Mouse (Mus musculus): ENCODE data around the gene Camta1. TPM values are rescaled to one million over a fixed set of nuclear protein-coding genes. Genes with fewer than 3 reads are reported as not detected.

The Camta1 gene
- 10 to 100 TPM; 66.1 to 84.1 TPM for total RNA-seq (2021)
- long read RNA-seq, experiment 1, transcript Camta1-206 (3 exons, 506 nt) = minor isoform, 6 of 68 reads
- long read RNA-seq, experiment 1, transcript Camta1-212 (4 exons, 2,198 nt) = major isoform, 55 of 68 reads
- long read RNA-seq, experiment 1, partial matches to known transcripts = 5 of 68 reads
- long read RNA-seq, experiment 1, other reads (novel, unspliced or antisense) = 2 of 68 reads
- long read RNA-seq, experiment 2, full-length matches to known transcripts = 57 of 66 reads
- long read RNA-seq, experiment 2, partial matches to known transcripts = 2 of 66 reads
- long read RNA-seq, experiment 2, other reads (novel, unspliced or antisense) = 7 of 66 reads

DNA sequence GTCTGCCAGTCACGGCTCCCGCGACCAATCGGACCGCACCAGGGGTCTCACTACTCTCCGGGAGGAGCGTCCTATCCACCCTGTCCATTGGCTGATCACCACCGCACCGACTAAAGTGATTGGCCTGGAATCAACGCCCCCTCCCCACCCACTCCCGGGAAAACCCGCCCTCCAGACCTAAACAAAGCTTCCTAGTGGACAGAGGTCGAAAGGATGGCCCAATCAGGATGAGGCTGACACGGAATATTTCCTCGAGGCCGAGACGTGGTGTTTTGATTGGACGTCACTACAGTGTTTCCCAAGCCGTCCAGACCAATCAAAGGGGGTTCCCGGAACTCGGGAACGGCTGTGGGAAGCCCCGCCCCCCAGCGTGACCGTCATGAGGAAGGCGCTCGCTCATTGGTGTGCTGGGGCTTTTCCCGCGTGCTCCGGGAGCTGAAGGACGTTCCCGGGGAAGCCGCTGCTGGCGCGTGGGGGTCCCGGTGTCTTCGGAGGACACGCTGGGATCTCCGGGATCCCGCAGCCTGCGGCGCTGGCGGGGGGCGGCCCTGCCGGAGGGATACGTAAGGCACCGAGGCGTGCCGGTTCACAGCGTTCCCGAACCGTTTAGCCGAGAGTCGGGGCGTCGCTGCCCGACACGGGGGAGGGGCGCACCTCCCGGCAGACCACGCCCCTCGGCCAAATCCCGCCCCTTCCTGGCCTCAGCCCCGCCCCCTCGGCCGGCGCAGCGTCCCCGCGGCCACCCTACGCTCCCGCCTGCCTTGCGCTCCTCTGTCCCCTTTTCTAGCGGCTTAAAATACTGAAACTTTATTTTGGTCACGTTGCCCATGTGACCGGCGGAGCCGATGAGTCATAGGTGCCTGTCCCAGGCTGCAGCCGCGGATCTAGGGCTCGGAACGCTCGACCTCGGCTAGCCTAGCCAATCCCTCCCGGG, at the start of gene Camta1:
Gene Camta1, minus strand, starts transcription at position 71 of the 934 bp plus-strand sequence.
- DNase-seq = peak; percentile 100
- intact Hi-C loops (cut with DNase I; ENCODE audit: low total_unique reads) = loop anchor here (10.0 kb wide), 1 partner anchor 63 kb away; no protein-coding TSS in a partner anchor

- DNase-seq = peak; percentile 56
- intact Hi-C loops (cut with DNase I; ENCODE audit: low total_unique reads) = no loop called here
These were observed 47.1 kb upstream of the Camta1 start for GRCm38 (mm10) chr4:151908809-151909208.

DNA sequence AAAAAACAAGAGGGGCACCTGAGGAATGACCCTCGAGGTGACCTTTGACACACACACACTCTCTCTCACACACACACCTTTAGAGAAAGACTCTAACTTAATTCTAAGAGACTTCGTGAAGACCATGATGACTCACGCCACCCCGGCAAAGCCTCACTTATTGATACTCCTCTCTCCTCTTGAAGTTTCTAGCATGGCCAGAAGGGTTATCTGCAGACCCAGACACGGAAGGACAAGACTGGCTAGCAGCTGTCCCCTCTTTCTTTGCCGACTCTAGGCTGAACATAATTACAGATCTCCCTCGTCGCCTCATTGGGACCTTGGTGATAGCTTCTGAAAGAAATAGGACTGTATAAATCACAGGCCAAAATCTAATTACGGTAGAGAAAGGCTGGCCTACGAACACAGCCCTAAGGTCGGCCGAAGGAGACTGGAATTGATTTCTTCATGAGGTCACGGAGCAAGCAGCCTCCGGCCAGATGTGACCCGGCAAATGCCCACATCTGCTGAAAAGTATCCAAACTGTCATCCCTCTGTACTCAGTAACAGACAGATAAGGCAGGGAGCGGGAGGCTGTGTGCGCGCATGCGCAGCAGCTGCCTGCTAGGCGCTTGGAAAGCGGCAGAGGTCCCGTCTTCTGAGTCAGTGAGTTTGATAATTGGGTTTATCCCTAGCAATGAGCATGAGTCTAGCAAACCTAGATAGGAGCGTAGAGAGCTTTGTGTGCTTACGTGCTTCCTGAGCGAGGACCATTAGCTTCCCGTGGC, 46.1 kb upstream of the Camta1 start:
- peak; percentile 27 for DNase-seq
- intact Hi-C loops (cut with DNase I; ENCODE audit: low total_unique reads) = no loop called here

DNA sequence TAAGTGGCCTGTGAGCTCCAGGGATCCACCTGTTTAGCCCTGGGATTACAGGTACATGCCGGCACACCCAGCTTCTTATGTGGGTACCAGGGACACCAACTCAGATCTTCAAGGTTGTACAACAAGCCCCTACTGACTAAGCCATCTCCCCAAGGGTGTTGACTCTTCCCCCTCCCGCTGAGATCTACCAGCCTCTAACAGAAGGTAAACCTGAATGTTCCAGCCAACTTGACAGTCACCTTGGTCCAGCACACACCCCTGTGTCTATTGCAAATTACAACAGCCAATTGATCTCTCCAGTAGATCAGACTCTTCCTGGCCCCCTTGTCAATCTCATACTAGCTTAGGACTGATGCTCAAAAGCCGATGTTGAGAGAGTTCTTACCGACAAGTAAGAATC, 43.9 kb upstream of the Camta1 start:
- intact Hi-C loops (cut with DNase I; ENCODE audit: low total_unique reads) = no loop called here
- no peak for DNase-seq

DNA sequence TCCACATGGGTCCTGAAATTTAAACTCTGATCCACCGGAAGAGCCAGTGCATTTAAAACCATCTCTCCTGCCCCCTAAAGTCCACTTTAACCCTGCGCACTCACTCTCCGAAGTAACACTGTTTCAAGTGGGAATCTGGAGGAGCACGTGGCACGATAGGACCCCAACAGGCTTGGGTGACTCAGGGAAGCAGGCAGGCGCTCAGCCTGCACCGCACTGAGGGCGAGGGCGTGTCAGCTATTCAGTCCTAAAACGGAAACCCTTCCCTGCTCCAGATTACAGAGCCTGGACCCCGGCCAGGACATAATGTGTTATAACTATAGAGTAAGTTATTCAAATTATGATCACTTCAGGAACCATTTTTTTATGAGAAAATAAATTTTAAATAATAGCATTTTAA, 42.4 kb upstream of the Camta1 start:
- DNase-seq = peak; percentile 39
- intact Hi-C loops (cut with DNase I; ENCODE audit: low total_unique reads) = no loop called here

GRCm38 (mm10) chr4:151902689-151903241, 41.1 kb upstream of the Camta1 start:
- intact Hi-C loops (cut with DNase I; ENCODE audit: low total_unique reads) = no loop called here

GRCm38 (mm10) chr4:151902046-151902688, 40.5 kb upstream of the Camta1 start:
- DNase-seq = no peak
- intact Hi-C loops (cut with DNase I; ENCODE audit: low total_unique reads) = no loop called here

More at GRCm38 (mm10) chr4:151902689-151903241, 41.1 kb upstream of the Camta1 start:
- peak; percentile 76 for DNase-seq

GRCm38 (mm10) chr4:151901422-151901821, 39.7 kb upstream of the Camta1 start:
- no peak for DNase-seq
- intact Hi-C loops (cut with DNase I; ENCODE audit: low total_unique reads) = no loop called here

- intact Hi-C loops (cut with DNase I; ENCODE audit: low total_unique reads) = no loop called here
- no peak for DNase-seq
These were observed 39.1 kb upstream of the Camta1 start for GRCm38 (mm10) chr4:151900735-151901134.

DNA sequence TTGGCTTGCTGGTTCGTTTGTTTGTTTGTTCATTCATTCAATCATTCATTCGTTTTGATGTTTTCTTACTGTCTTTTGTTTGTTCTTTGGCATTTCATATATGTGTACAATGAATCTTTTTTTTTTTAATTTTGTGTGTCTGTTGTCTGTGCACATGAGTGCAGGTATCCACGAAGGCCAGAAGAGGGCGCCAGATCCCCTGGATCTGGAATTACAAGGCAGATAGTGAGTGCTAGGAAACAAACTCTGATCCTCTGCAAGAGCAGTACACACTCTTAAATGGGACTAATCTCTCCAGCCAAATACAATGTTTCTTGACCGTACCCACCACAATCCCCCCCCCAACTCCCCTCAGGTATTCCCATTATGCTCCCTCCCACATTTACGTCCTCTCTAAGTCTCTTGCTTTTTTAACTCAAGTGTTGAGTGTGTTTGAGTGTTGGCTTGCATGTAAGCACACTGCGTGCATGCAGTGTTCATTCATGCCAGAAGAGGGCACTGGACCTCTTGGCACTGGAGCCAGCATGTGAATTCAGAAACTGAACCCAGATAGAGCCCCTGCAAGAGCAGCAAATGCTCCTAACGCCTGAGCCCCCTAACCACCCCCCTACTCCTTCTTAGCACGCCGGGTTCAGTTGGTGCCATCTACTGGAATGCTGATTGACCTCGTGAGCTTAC, 38.2 kb upstream of the Camta1 start:
- no peak for DNase-seq
- intact Hi-C loops (cut with DNase I; ENCODE audit: low total_unique reads) = no loop called here

GRCm38 (mm10) chr4:151898600-151899245, 37.0 kb upstream of the Camta1 start:
- no peak for DNase-seq

GRCm38 (mm10) chr4:151897069-151897617, 35.5 kb upstream of the Camta1 start:
- intact Hi-C loops (cut with DNase I; ENCODE audit: low total_unique reads) = no loop called here
- no peak for DNase-seq

More at GRCm38 (mm10) chr4:151898600-151899245, 37.0 kb upstream of the Camta1 start:
- intact Hi-C loops (cut with DNase I; ENCODE audit: low total_unique reads) = no loop called here

GRCm38 (mm10) chr4:151895624-151896023, 33.9 kb upstream of the Camta1 start:
- intact Hi-C loops (cut with DNase I; ENCODE audit: low total_unique reads) = no loop called here

GRCm38 (mm10) chr4:151894926-151895325, 33.2 kb upstream of the Camta1 start:
- intact Hi-C loops (cut with DNase I; ENCODE audit: low total_unique reads) = no loop called here
- no peak for DNase-seq

More at GRCm38 (mm10) chr4:151895624-151896023, 33.9 kb upstream of the Camta1 start:
- DNase-seq = no peak

GRCm38 (mm10) chr4:151893241-151893640, 31.6 kb upstream of the Camta1 start:
- intact Hi-C loops (cut with DNase I; ENCODE audit: low total_unique reads) = no loop called here
- DNase-seq = no peak

- intact Hi-C loops (cut with DNase I; ENCODE audit: low total_unique reads) = no loop called here
- no peak for DNase-seq
These were observed 19.9 kb upstream of the Camta1 start for GRCm38 (mm10) chr4:151881590-151881989.

DNA sequence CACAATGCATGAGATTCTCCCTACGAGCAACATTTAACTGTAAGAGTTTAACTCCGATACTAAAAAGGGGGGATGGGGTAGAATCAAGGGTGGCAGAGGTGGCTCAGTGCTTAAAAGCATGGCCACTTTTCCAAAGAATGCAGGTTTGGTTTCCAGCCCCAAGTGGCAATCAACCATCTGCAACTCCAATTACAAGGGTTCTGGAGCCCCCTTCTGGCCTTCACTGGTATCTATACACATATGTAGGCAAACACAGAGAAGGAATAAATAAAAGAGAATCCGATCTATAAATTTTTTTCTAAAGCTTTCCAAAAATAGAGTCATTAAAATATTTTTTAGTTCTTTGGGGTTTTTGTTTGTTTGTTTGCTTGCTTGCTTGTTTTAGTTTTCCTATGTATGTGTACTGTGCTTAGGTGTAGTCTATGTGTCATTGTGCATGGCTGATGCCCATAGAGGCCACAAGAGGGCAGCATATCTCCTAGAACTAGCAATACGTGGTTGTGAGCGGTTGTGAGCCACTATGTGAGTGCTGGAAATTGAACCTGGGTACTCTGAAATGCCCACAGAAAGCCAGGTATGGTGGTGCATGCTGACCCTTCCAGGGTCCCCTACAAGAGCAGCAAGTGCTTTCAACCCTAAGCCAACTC, 18.5 kb upstream of the Camta1 start:
- DNase-seq = no peak
- intact Hi-C loops (cut with DNase I; ENCODE audit: low total_unique reads) = no loop called here

Data from gastrocnemius, postnatal 14 days (tissue).